Comparison of ENCODE assay signal across 15 mouse cellular contexts in the genomic region with DNA sequence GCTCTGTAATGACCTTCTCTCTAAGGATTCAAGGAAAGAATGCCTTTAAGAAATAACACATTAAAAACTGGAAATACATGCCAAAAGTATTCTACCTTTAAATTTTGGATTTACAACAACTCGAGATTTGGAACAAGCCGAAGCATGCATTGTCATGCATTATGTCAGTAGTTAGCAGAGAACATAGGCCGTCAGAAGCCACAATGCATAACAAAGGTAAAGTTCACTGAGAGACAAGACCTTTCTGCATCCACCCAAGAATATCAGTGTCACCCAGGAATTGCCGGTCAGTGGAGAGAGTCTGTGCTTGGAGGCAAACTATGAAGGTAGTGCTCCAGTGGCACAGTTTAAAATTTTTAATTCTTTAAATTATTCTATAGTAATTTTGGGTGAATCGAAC.
"Had no signal": no experiment of that assay in that cellular context is flagged by ENCODE, and none has a peak within 500 bp of the region (broad histone marks: within the 10 kb centered on the region; RNA-seq: fewer than 3 reads in every experiment).

No protein-coding gene starts in this region.

- DNase-seq: heart, postnatal 10 days; heart, postnatal 14 days; heart, postnatal 36 days; heart, postnatal 4 days; kidney, adult 11 months; kidney, adult 18-20 months; kidney, adult 2 months; kidney, adult 8-10 months; kidney, adult 9 months; kidney, postnatal 10 days; kidney, postnatal 14 days; kidney, postnatal 36 days; kidney, postnatal 4 days; layer of hippocampus, adult 9-11 months; layer of hippocampus, postnatal 36 days had no signal
